Mouse (Mus musculus) large intestine, adult 2 months (tissue): ENCODE data around the gene Spink4. TPM values are rescaled to one million over a fixed set of nuclear protein-coding genes. Genes with fewer than 3 reads are reported as not detected.
"Not testable (repeated sequence)": the region's sequence is repeated elsewhere in the genome, so short reads cannot be mapped to it uniquely, and the experiment has no call there.

Experiments
- DNase-seq: peaks from one replicate; pipeline ENCODE4 v3.0.0-alpha.2; 2012; ENCODE audit warnings: low read depth, low spot score
- WGBS: fragments of 180-500 bp; shearing (Covaris S2); methylation state at CpG from one replicate; pipeline ENCODE4 v1.1.7; 2018; 5-methylcytosine and 5-hydroxymethylcytosine counted together
- polyA plus RNA-seq: library from polyadenylated mRNA; depleted of rRNA; stranded (reverse); fragments of >200 nt; gene quantifications from 2 replicates; pipeline ENCODE4 v1.2.3, GENCODE M21; 2012

Gene Spink4
- polyA plus RNA-seq, 1 experiment = 16,689 TPM

- no peak for DNase-seq
- WGBS = 51% methylated on average over 2 of the region's 2 CpGs
Measured at GRCm38 (mm10) chr4:40899264-40899663, 20.6 kb upstream of the Spink4 start.

GRCm38 (mm10) chr4:40900071-40900470, 19.8 kb upstream of the Spink4 start:
- WGBS = 95% methylated on average over 3 of the region's 3 CpGs
- DNase-seq = no peak

GRCm38 (mm10) chr4:40900612-40901011, 19.2 kb upstream of the Spink4 start:
- WGBS = 97% methylated on average over 4 of the region's 4 CpGs
- DNase-seq = no peak

GRCm38 (mm10) chr4:40906298-40906697, 13.6 kb upstream of the Spink4 start:
- 18% methylated on average over 1 of the region's 1 CpGs for WGBS

GRCm38 (mm10) chr4:40908261-40908969, 11.4 kb upstream of the Spink4 start:
- DNase-seq = peak; percentile 87
- 13% methylated on average over 20 of the region's 20 CpGs for WGBS

More at GRCm38 (mm10) chr4:40906298-40906697, 13.6 kb upstream of the Spink4 start:
- DNase-seq = no peak

GRCm38 (mm10) chr4:40914287-40914867, 5.5 kb upstream of the Spink4 start:
- no peak for DNase-seq

GRCm38 (mm10) chr4:40915947-40916346, 3.9 kb upstream of the Spink4 start:
- 49% methylated on average over 5 of the region's 5 CpGs for WGBS
- DNase-seq = no peak

GRCm38 (mm10) chr4:40916592-40917155, 3.2 kb upstream of the Spink4 start:
- 96% methylated on average over 7 of the region's 7 CpGs for WGBS
- DNase-seq = no peak

GRCm38 (mm10) chr4:40920576-40920975, 724 bp downstream of the Spink4 start:
- 84% methylated on average over 2 of the region's 2 CpGs for WGBS
- no peak for DNase-seq

- WGBS = 74% methylated on average over 3 of the region's 3 CpGs
- DNase-seq = no peak
Measured at GRCm38 (mm10) chr4:40921288-40921687, 1.4 kb downstream of the Spink4 start.

GRCm38 (mm10) chr4:40923087-40923651, 3.3 kb downstream of the Spink4 start:
- no peak for DNase-seq
- 76% methylated on average over 6 of the region's 6 CpGs for WGBS

- WGBS = 61% methylated on average over 3 of the region's 3 CpGs
Measured at GRCm38 (mm10) chr4:40925568-40925967, 5.7 kb downstream of the Spink4 start.

GRCm38 (mm10) chr4:40929046-40929445, 9.2 kb downstream of the Spink4 start:
- no peak for DNase-seq
- WGBS = 83% methylated on average over 7 of the region's 7 CpGs

More at GRCm38 (mm10) chr4:40925568-40925967, 5.7 kb downstream of the Spink4 start:
- DNase-seq = no peak

- WGBS = 57% methylated on average over 5 of the region's 5 CpGs
- DNase-seq = no peak
Measured at GRCm38 (mm10) chr4:40933694-40934093, 13.8 kb downstream of the Spink4 start.

GRCm38 (mm10) chr4:40934369-40934768, 14.5 kb downstream of the Spink4 start:
- DNase-seq = not testable (repeated sequence)
- WGBS = 41% methylated on average over 3 of the region's 3 CpGs

GRCm38 (mm10) chr4:40936175-40936839, 16.5 kb downstream of the Spink4 start:
- DNase-seq = no peak
- WGBS = 76% methylated on average over 9 of the region's 9 CpGs

GRCm38 (mm10) chr4:40938793-40939192, 18.9 kb downstream of the Spink4 start:
- 71% methylated on average over 5 of the region's 5 CpGs for WGBS
- DNase-seq = no peak

- 97% methylated on average over 5 of the region's 5 CpGs for WGBS
- no peak for DNase-seq
Measured at GRCm38 (mm10) chr4:40943651-40944050, 23.8 kb downstream of the Spink4 start.

- no peak for DNase-seq
- 58% methylated on average over 7 of the region's 7 CpGs for WGBS
Measured at GRCm38 (mm10) chr4:40946516-40947121, 26.8 kb downstream of the Spink4 start.
